Mouse (Mus musculus) hindbrain, embryonic 12.5 days (tissue): ENCODE results near the gene Mcoln1. TPM values are rescaled to one million over a fixed set of nuclear protein-coding genes. Genes with fewer than 3 reads are reported as not detected.

ENCODE experiments used
- ATAC-seq: fragments of 200-750 bp; cut with Nextera tagmentation; 2 replicates; pipeline ENCODE4 v1.8.0; 2017; ENCODE audit warnings: moderate TSS enrichment; ENCODE audit not compliant: low FRiP score
- H3K27ac ChIP-seq: fragments of 300-500 bp; sonication (generic); 2 replicates; pipeline ENCODE4 v1.5.1; 2016; ENCODE audit warnings: mild to moderate bottlenecking
- H3K27me3 ChIP-seq: fragments of 300-500 bp; sonication (generic); 2 replicates; pipeline ENCODE4 v1.6.1; 2016; ENCODE audit warnings: mild to moderate bottlenecking
- H3K36me3 ChIP-seq: fragments of 300-500 bp; sonication (generic); 2 replicates; pipeline ENCODE4 v1.6.1; 2016; ENCODE audit warnings: mild to moderate bottlenecking
- H3K4me1 ChIP-seq: fragments of 300-500 bp; sonication (generic); 2 replicates; pipeline ENCODE4 v1.6.1; 2016
- H3K4me2 ChIP-seq: fragments of 300-500 bp; sonication (generic); replicated peaks from 2 replicates; pipeline ENCODE4 v1.6.1; 2016; ENCODE audit warnings: mild to moderate bottlenecking
- H3K4me3 ChIP-seq: fragments of 300-500 bp; sonication (generic); 2 replicates; pipeline ENCODE4 v1.5.1; 2016; ENCODE audit warnings: mild to moderate bottlenecking
- H3K9ac ChIP-seq: fragments of 300-500 bp; sonication (generic); 2 replicates; pipeline ENCODE4 v1.6.1; 2016; ENCODE audit warnings: mild to moderate bottlenecking, moderate library complexity
- H3K9me3 ChIP-seq: fragments of 300-500 bp; sonication (generic); replicated peaks from 2 replicates; pipeline ENCODE4 v1.6.1; 2016; ENCODE audit warnings: mild to moderate bottlenecking
- whole genome bisulfite sequencing: fragments of 180-500 bp; shearing (Covaris S2); methylation state at CpG from one replicate; pipeline ENCODE4 v1.1.7; 2016; 5-methylcytosine and 5-hydroxymethylcytosine counted together
- polyA plus RNA-seq: library from polyadenylated mRNA; unstranded; fragments of >200 nt; fragmentation: Nextera tagmentation; extraction: Ambion mirVana; gene quantifications from 2 replicates; pipeline ENCODE4 v1.2.1, GENCODE M21; 2016

Gene Mcoln1
- polyA plus RNA-seq, 1 experiment from 2014 or later, result 79.5 TPM

- no peaks in the 10 kb centered on the region for H3K27me3 ChIP-seq
- no peak overlapping the region for H3K4me2 ChIP-seq
- no peaks in the 10 kb centered on the region for H3K9me3 ChIP-seq
- no peaks in the 10 kb centered on the region for H3K4me1 ChIP-seq
- no peak overlapping the region for H3K4me3 ChIP-seq
- H3K27ac ChIP-seq, result no peak overlapping the region
- ATAC-seq, result no peak
- H3K9ac ChIP-seq, result no peak overlapping the region
- peaks cover 83% of the 10 kb centered on the region for H3K36me3 ChIP-seq
- WGBS, result 94% methylated on average over 4 of the region's 4 CpGs
Observed at GRCm38 (mm10) chr8:3540076-3540475, 39.8 kb downstream of the Mcoln1 start.

- H3K4me3 ChIP-seq, result no peak overlapping the region
- no peak overlapping the region for H3K27ac ChIP-seq
- H3K4me1 ChIP-seq, result no peaks in the 10 kb centered on the region
- H3K9me3 ChIP-seq, result no peaks in the 10 kb centered on the region
- H3K36me3 ChIP-seq, result peaks cover 37% of the 10 kb centered on the region
- ATAC-seq, result no peak
- WGBS, result 90% methylated on average over 2 of the region's 2 CpGs
- no peak overlapping the region for H3K4me2 ChIP-seq
- H3K27me3 ChIP-seq, result no peaks in the 10 kb centered on the region
- no peak overlapping the region for H3K9ac ChIP-seq
Observed at GRCm38 (mm10) chr8:3546511-3546910, 46.3 kb downstream of the Mcoln1 start.

- Histone ChIP-seq H3K9ac (no peak overlapping the region), H3K36me3 (no peaks in the 10 kb centered on the region), H3K4me2 (no peak overlapping the region), H3K27me3 (no peaks in the 10 kb centered on the region), H3K4me3 (no peak overlapping the region), H3K4me1 (no peaks in the 10 kb centered on the region), H3K27ac (no peak overlapping the region), H3K9me3 (no peaks in the 10 kb centered on the region)
- WGBS, result 92% methylated on average over 1 of the region's 1 CpGs
- no peak for ATAC-seq
Observed at GRCm38 (mm10) chr8:3552240-3552639, 52.0 kb downstream of the Mcoln1 start.

DNA sequence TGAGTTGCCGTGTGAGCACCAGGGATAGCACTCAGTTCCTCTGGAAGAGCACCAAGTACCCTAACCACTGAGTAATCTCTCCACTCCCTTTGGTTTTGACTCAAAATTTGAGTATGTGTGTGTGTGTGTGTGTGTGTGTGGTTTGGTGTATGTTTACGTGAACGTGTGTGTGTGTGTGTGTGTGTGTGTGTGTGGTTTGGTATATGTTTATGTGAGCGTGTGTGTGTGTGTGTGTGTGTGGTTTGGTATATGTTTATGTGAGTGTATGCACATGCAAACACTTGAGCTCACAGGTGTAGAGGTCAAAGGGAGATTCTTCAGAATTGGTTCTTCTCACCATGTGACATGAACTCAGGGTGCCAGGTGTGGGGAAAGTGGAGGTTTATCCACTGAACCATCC, 55.9 kb downstream of the Mcoln1 start:
- Histone ChIP-seq H3K9me3 (no peaks in the 10 kb centered on the region), H3K9ac (no peak overlapping the region), H3K27me3 (no peaks in the 10 kb centered on the region), H3K36me3 (no peaks in the 10 kb centered on the region), H3K4me3 (no peak overlapping the region), H3K4me2 (no peak overlapping the region), H3K27ac (no peak overlapping the region), H3K4me1 (no peaks in the 10 kb centered on the region)
- peak; percentile 94 for ATAC-seq
- WGBS, result 66% methylated on average over 4 of the region's 4 CpGs

Other genes starting within 250 kb of the Mcoln1 start
- 49.0 and 51.7 TPM in 2 replicates for gene Insr, start 220.8 kb upstream of the Mcoln1 start, polyA plus RNA-seq
- gene A430078G23Rik, start 147.0 kb upstream of the Mcoln1 start, polyA plus RNA-seq, result not detected in 2 replicates
- gene Arhgef18, start 107.5 kb upstream of the Mcoln1 start, polyA plus RNA-seq, result 13.7 and 15.6 TPM in 2 replicates
- gene Pex11g, start 32.8 kb upstream of the Mcoln1 start, polyA plus RNA-seq, result 3.7 and 4.3 TPM in 2 replicates
- not detected in 2 replicates for gene Tex45, start 29.6 kb upstream of the Mcoln1 start, polyA plus RNA-seq
- 77.9 and 79.9 TPM in 2 replicates for gene Zfp358, start 7.3 kb upstream of the Mcoln1 start, polyA plus RNA-seq
- gene Pnpla6, start 14.9 kb downstream of the Mcoln1 start, polyA plus RNA-seq, result 32.6 and 38.9 TPM in 2 replicates
- 1.5 and 2.0 TPM in 2 replicates for gene C330021F23Rik, start 67.5 kb downstream of the Mcoln1 start, polyA plus RNA-seq
- 26.8 and 27.4 TPM in 2 replicates for gene Camsap3, start 86.8 kb downstream of the Mcoln1 start, polyA plus RNA-seq
- 58.9 and 59.6 TPM in 2 replicates for gene Xab2, start 120.9 kb downstream of the Mcoln1 start, polyA plus RNA-seq
- gene Pet100, start 121.1 kb downstream of the Mcoln1 start, polyA plus RNA-seq, result 112 and 116 TPM in 2 replicates
- gene Pcp2, start 125.1 kb downstream of the Mcoln1 start, polyA plus RNA-seq, result 0.56 and 0.87 TPM in 2 replicates
- 27.1 and 27.3 TPM in 2 replicates for gene Stxbp2, start 130.5 kb downstream of the Mcoln1 start, polyA plus RNA-seq
- gene Retn, start 155.3 kb downstream of the Mcoln1 start, polyA plus RNA-seq, result 0.43 TPM in 1 of 2 replicates, not detected in the other
- gene Mcemp1, start 165.3 kb downstream of the Mcoln1 start, polyA plus RNA-seq, result 0.18 and 0.21 TPM in 2 replicates
- gene Fcor, start 171.9 kb downstream of the Mcoln1 start, polyA plus RNA-seq, result 5.3 and 8.4 TPM in 2 replicates
- gene Trappc5, start 175.8 kb downstream of the Mcoln1 start, polyA plus RNA-seq, result 43.3 and 46.3 TPM in 2 replicates
- 0.37 and 0.60 TPM in 2 replicates for gene Fcer2a, start 193.7 kb downstream of the Mcoln1 start, polyA plus RNA-seq
- gene Clec4g, start 220.2 kb downstream of the Mcoln1 start, polyA plus RNA-seq, result 0.17 TPM in 1 of 2 replicates, not detected in the other
- gene Cd209a, start 248.5 kb downstream of the Mcoln1 start, polyA plus RNA-seq, result not detected in 2 replicates